Mouse (Mus musculus) B cell, adult 2 months (primary cell): ENCODE results near the gene Lrp6.

Experiments used
- DNase-seq, 2 experiments: peaks; one replicate each; pipeline ENCODE4 v3.0.0; 2022

The Lrp6 gene

DNA sequence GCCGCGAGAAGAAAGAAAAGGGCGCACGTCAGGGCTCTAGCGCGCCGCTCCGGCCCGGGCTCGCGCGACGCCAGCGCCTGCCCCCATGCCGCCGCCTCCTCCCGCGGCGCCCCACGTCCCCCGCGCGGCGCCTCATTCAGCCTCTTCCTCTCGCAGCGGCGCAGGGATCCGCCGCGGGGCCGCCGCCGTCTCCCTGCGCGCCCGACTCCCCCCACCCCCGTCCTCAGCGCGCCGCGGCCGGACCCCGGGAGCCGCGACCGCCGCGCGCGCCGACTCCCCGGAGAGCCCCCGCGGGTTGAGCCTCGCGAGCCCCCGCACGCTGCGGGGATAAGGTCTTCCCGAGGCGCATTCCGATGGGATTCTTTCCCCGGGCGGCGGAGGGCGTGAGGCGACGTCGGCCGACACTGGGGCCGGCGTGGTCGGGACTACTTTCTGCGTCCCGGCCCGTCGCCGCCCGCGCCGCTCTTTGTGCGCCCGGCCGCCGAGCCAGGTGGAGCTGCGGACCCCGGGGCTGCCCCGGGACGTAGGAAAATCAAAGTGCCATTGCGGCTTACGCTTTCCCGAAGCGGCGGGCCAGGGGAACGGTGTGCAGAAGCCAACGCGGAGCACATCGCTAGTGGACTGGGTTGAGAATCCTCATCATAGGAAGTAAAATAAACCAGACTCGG is at the start of gene Lrp6:
Gene Lrp6 (minus strand): TSS at position 148 of the 668 bp plus-strand sequence.
- DNase-seq, result peak; percentile 87 to 90

GRCm38 (mm10) chr6:134614723-134615648 is 48.2 kb upstream of the Lrp6 start:
- DNase-seq, result peak; percentile 80 to 82

DNA sequence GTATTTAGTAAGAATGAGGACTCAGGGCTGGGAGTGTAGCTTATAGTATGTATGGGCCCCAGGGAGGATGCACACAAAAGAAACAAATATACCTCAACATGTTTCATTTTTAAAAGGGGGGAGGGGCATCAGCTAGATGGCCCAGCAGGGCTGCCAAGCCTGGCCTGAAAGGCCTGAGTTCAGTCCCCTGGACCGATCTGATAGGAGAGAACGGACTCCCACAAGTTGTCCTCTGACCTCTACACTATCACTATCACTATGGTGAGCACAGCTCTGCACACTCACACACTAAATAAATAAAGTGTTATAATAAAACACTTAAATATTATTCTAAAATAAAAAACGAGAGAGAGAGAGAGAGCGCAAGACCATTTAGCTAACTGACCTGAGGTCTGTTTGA is 47.6 kb upstream of the Lrp6 start:
- no peak for DNase-seq

- DNase-seq, result no peak
Measured at GRCm38 (mm10) chr6:134611896-134612295, 45.1 kb upstream of the Lrp6 start.

DNA sequence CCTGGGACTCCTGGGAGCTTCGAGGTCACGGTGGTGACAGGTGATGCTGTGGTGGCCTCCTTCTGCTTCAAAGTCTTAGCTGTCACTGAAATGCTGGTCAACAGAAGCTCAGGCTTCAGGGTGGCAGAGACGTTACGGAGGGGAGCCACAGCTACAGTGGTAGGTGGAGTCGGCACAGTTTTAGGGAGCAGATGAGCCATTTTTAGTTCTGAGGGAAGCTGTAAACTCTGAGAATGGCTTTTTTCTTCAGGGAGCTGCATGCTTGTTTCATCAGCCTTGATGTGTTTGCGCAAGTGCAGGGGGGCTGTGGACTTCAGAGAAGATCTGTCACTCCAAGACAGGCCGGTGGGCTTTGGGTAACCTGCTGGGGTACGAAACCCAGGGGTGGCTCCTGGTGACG is 43.6 kb upstream of the Lrp6 start:
- DNase-seq, result no peak

GRCm38 (mm10) chr6:134606949-134607746 is 40.4 kb upstream of the Lrp6 start:
- peak in 1 of 2 experiments; percentile 13 for DNase-seq

- no peak for DNase-seq
Measured at GRCm38 (mm10) chr6:134606540-134606939, 39.8 kb upstream of the Lrp6 start.

DNA sequence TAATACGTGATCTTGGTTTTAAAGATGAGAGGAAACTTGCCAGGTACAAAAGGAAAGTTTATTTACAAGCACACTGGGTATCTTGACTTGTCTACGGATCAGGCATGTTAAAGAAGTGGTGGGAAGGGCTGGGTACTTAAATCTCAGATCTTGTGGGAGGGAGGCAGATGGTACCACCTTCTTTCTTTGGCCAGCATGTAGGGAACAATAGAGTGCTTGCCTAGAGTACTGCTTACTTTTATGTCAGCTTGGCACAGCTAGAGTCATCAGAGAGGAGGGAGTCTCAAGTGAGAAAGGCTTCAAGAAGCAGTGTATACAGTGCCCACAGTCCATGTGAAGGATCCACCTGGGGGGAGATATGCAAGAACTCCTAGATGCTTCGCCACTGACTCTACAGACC is 38.4 kb upstream of the Lrp6 start:
- no peak for DNase-seq

- DNase-seq, result no peak
Measured at GRCm38 (mm10) chr6:134602371-134603003, 35.7 kb upstream of the Lrp6 start.

GRCm38 (mm10) chr6:134601766-134602165 is 35.0 kb upstream of the Lrp6 start:
- no peak for DNase-seq

- no peak for DNase-seq
Measured at GRCm38 (mm10) chr6:134601130-134601529, 34.4 kb upstream of the Lrp6 start.

- no peak for DNase-seq
Measured at GRCm38 (mm10) chr6:134599239-134599638, 32.5 kb upstream of the Lrp6 start.

DNA sequence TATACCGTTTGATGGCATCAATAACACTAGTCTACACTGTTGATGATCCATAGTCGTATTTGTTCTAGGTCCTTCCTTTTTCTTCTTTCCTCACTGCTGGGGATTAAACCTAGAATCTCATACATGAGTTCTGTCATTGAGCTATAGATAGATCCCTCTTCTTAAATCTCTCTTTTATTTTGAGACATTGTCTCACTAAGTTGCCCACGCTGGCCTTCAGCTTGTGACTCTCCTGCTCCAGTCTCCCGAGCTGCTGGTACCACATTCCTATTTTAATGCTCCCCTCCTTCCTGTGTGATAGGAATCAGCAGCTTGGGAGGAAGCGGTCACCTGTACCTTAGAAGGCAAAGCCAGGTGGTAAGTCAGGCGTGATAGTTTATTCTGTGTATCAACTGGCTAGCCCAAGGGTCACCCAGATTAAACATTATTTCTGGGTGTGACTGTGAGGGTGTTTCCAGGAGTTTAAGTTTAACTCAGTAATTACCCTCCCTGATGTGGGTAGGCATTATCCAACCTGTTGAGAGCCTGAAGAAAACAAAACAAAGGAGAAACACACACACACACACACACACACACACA is 31.0 kb upstream of the Lrp6 start:
- DNase-seq, result no peak

GRCm38 (mm10) chr6:134594569-134595442 is 28.0 kb upstream of the Lrp6 start:
- peak; percentile 10 to 13 for DNase-seq

DNA sequence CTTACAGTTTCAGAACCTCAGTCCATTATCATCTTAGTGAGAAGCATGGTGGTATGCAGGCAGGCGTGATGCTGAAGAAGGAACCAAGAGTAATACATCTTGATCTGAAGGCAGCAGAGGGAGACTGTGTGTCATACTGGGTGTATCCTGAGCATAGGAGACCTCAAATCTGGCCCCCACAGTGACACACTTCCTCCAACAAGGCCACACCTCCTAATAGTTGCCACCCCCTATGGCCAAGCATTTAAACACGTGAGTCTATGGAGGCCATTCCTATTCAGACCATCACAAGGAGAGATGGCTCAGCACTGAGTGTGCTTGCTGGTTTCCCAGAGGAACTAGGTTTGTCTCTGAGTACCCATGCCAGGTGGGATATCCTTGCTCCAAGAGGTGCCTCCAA is 24.8 kb upstream of the Lrp6 start:
- DNase-seq, result peak in 1 of 2 experiments; percentile 17

DNA sequence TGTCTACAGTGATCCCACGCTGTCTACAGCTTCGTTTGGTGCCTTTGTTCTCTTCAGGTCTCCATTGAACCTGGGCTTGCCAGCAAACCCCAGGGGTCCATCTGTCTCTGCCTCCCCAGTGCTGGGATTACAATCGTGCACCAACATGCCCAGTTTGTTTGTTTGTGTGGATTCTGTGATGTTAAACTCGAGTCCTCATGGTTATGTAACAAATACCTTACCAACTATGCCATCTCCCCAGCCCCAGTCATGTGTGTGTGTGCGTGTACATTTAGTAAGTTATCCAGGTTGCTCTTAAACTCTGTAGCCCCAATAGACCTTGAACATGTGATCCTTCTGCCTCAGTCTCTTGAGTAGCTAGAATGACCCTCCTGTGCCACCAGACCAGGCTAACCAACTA is 19.5 kb upstream of the Lrp6 start:
- DNase-seq, result no peak

GRCm38 (mm10) chr6:134584616-134585015 is 17.9 kb upstream of the Lrp6 start:
- DNase-seq, result no peak

- no peak for DNase-seq
Measured at GRCm38 (mm10) chr6:134582110-134582509, 15.3 kb upstream of the Lrp6 start.

DNA sequence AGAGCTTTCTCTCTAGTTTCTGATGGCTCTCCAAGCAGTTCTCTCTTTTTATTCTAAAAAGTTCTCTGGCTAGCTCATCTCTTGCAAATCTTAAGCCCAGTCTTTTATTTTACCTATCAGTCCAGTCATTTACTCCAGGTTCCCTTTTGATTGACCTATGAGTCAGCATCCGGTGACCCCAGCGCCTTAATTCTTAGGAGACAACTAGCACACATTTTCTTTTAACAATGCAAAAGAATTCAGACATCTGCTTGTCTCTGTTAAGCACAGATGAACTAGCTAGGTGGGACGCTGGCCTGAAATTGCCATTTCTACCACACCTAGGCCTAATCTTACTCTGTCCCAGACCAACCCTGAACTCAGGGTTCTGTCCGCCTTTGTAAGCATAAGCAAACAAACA is 12.7 kb upstream of the Lrp6 start:
- no peak for DNase-seq

DNA sequence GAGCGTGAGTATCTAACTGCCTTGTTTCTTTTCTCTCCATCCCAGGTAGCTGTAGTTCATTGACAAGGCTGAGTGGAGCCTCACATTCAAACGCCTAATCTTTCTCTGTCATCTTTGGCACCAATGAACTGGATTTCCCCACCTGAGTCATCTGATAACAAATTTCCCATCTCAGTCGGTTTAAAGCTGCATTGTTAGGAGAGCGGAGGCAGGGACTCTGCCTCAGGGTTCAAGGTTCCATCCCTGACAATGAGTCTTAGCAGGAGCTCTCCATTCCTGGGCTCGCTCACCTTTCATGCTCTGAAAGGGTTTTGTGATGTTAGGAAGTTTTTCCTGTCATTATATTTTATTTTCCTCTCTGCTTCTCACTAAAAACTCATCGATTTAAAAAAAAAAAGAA is 11.3 kb upstream of the Lrp6 start:
- no peak for DNase-seq

DNA sequence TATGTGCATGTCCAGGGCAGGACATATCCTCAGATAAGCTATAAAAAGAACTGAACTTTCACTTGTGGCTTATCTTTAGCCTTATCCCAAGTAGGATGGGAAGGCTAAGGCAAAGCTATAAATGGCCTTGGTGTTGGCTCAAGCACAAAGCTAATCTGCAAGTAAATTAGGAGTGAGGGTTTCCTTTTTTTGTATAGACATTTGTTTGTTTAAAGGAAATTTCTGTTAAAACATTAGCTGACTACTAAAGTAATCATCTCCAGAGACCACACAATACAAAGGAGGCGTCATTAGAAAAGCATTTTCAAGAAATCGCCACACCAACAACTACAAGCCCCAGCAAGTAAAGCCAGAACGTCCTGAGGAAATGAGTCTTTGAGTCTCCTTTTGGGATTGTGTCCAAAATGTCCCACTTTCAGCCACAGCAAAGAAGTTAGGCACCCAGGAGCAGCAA is 8.6 kb upstream of the Lrp6 start:
- no peak for DNase-seq
